Mouse (Mus musculus) mesoderm, embryonic 11.5 days (tissue): Measurements from ENCODE around the gene Dlat.

Source experiments
- DNase-seq: peaks from one replicate; pipeline ENCODE4 v3.0.0-alpha.2; 2012; ENCODE audit warnings: low read depth, low spot score

Gene Dlat

GRCm38 (mm10) chr9:50659392-50660217, at the start of gene Dlat:
Gene Dlat (minus strand): TSS chr9:50659780.
- DNase-seq, result peak; percentile 94

GRCm38 (mm10) chr9:50709108-50709507, 49.5 kb upstream of the Dlat start:
- no peak for DNase-seq

- no peak for DNase-seq
Observed at GRCm38 (mm10) chr9:50704907-50705306, 45.3 kb upstream of the Dlat start.

- no peak for DNase-seq
Observed at GRCm38 (mm10) chr9:50700921-50701691, 41.5 kb upstream of the Dlat start.

GRCm38 (mm10) chr9:50698418-50699409, 39.1 kb upstream of the Dlat start:
- DNase-seq, result peak; percentile 23

- peak; percentile 74 for DNase-seq
Observed at GRCm38 (mm10) chr9:50697706-50698041, 38.1 kb upstream of the Dlat start.

GRCm38 (mm10) chr9:50696851-50697705, 37.5 kb upstream of the Dlat start:
- DNase-seq, result peak; percentile 34

- DNase-seq, result no peak
Observed at GRCm38 (mm10) chr9:50695153-50695552, 35.6 kb upstream of the Dlat start.

- peak; percentile 65 for DNase-seq
Observed at GRCm38 (mm10) chr9:50693631-50694030, 34.1 kb upstream of the Dlat start.

- peak; percentile 40 for DNase-seq
Observed at GRCm38 (mm10) chr9:50692626-50693580, 33.3 kb upstream of the Dlat start.

- DNase-seq, result no peak
Observed at GRCm38 (mm10) chr9:50686866-50687652, 27.5 kb upstream of the Dlat start.

- DNase-seq, result no peak
Observed at GRCm38 (mm10) chr9:50681727-50682126, 22.1 kb upstream of the Dlat start.

- no peak for DNase-seq
Observed at GRCm38 (mm10) chr9:50679406-50679805, 19.8 kb upstream of the Dlat start.

- no peak for DNase-seq
Observed at GRCm38 (mm10) chr9:50674771-50675170, 15.2 kb upstream of the Dlat start.

GRCm38 (mm10) chr9:50670690-50671089, 11.1 kb upstream of the Dlat start:
- DNase-seq, result peak; percentile 49

- DNase-seq, result no peak
Observed at GRCm38 (mm10) chr9:50667579-50668498, 8.3 kb upstream of the Dlat start.

GRCm38 (mm10) chr9:50666442-50666841, 6.9 kb upstream of the Dlat start:
- no peak for DNase-seq

GRCm38 (mm10) chr9:50664826-50665225, 5.2 kb upstream of the Dlat start:
- DNase-seq, result no peak
